Mouse (Mus musculus) heart, postnatal 4 days (tissue): ENCODE data around the gene Zkscan6. TPM values are rescaled to one million over a fixed set of nuclear protein-coding genes. Genes with fewer than 3 reads are reported as not detected.
A peak's percentile ranks its signal among the peaks of the same experiment; 100 is the strongest.

ENCODE experiments used
- DNase-seq: peaks from one replicate; pipeline ENCODE4 v3.0.0; 2021
- total RNA-seq, 2 experiments: library from RNA; stranded (reverse); gene quantifications; 2 replicates each; pipeline ENCODE4 v1.2.3; 2021

The Zkscan6 gene
- 1 to 10 TPM; 7.0 to 7.3 TPM for total RNA-seq

GRCm38 (mm10) chr11:65806909-65807504 lies at the start of gene Zkscan6:
TSS of gene Zkscan6 (plus strand) at chr11:65807175.
- DNase-seq: peak; percentile 86

GRCm38 (mm10) chr11:65759350-65759749 lies 47.6 kb upstream of the Zkscan6 start:
- no peak for DNase-seq

DNA sequence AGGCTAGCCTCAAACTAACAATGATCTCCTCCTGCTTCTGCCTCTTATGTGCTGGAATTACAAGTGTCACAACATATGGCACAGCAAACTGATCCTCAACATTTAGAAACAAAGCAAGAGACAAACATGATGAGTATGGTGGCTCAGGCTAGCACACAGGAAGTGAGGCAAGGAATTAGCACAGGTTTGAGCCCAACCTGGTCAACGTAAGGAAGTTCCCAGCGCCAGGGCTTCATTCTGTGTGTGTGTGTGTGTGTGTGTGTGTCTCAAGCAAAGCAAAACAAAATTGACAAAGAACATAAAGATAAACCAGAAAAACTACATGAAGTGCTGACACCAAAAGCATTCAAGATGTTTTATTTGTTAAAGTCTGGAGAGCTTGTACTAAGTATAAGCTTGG lies 46.1 kb upstream of the Zkscan6 start:
- DNase-seq: no peak

DNA sequence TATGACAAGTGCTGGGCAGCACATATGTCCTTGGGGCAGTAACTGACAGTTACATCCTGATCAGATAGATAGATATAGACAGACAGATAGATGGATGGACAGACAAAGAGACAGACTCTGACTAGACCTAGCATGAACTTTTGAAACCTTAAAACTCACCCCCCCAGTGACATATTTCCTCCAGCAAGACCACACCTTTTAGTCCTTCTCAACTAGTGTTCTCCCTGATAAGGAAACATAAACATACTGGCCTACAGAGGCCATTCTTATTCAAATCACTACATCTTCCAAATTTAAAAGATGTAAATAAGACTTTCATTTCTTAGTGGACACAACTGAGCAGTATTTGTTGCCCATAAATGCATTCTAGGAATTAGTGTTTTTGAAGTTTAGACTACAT lies 38.5 kb upstream of the Zkscan6 start:
- no peak for DNase-seq

GRCm38 (mm10) chr11:65769990-65770389 lies 37.0 kb upstream of the Zkscan6 start:
- DNase-seq: no peak

- no peak for DNase-seq
Measured at GRCm38 (mm10) chr11:65771546-65771945, 35.4 kb upstream of the Zkscan6 start.

GRCm38 (mm10) chr11:65773535-65773934 lies 33.4 kb upstream of the Zkscan6 start:
- no peak for DNase-seq

DNA sequence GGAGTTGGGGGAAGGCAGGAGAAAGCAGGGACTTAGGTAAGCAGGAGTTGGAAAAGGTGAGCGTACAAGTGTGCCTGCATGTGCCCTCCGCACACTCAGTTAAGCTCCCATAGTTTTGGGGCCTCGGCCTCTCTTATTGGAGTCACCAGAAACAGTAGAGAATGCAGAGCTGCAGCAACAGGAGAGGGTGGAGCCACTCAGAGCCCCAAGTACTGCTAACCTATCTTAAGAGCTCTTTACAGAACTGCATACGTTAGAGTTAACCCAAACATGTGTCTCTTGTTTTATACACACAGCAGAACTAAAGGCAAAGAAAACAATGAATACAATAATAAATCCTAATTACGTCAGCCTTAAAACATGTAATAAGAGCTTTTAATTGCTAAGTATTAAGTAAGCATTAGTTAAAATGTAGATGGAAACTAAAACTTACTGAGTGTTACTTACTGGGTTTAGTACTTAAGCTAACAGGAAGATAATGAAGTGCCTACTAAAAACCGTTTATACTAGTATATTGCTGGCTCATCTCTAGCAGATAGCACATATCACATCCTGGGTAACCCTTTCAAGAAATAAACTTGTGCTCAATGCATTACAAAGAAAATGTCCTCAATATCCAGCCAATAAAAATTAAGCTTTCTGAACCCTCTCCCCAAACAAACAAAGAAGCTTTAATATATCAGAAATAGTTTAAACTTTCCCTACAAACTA lies 32.9 kb upstream of the Zkscan6 start:
- DNase-seq: no peak

GRCm38 (mm10) chr11:65776906-65777611 lies 29.9 kb upstream of the Zkscan6 start:
- DNase-seq: no peak

- no peak for DNase-seq
Measured at GRCm38 (mm10) chr11:65777810-65778209, 29.2 kb upstream of the Zkscan6 start.

GRCm38 (mm10) chr11:65779066-65779465 lies 27.9 kb upstream of the Zkscan6 start:
- DNase-seq: no peak

- DNase-seq: no peak
Measured at GRCm38 (mm10) chr11:65779578-65779977, 27.4 kb upstream of the Zkscan6 start.

DNA sequence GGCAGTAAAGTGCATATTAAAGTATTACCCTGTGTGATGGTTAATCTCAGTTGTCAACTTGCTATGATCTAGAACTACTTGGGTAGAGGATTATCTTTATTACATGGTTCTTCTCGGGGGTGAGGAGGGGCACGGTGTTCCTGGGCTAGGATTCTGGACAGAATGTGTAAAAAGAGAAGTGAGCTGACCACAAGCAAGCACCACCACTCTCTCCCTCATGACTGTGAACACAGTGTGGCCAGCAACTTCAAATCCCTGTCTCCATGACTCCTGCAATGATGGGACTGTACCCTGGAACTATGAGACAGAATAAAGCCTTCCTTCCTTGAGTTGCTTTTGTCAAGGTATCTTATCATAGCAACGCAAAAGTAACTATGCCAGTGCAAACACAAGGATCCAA lies 25.4 kb upstream of the Zkscan6 start:
- DNase-seq: no peak

GRCm38 (mm10) chr11:65786160-65786559 lies 20.8 kb upstream of the Zkscan6 start:
- no peak for DNase-seq

- DNase-seq: no peak
Measured at GRCm38 (mm10) chr11:65787421-65788151, 19.4 kb upstream of the Zkscan6 start.

GRCm38 (mm10) chr11:65788154-65788553 lies 18.8 kb upstream of the Zkscan6 start, which contains the start of gene Map2k4:
TSS of gene Map2k4 (minus strand) at chr11:65788297.
- DNase-seq: peak; percentile 95

GRCm38 (mm10) chr11:65794428-65795219 lies 12.4 kb upstream of the Zkscan6 start:
- DNase-seq: no peak

- no peak for DNase-seq
Measured at GRCm38 (mm10) chr11:65795896-65796295, 11.1 kb upstream of the Zkscan6 start.

DNA sequence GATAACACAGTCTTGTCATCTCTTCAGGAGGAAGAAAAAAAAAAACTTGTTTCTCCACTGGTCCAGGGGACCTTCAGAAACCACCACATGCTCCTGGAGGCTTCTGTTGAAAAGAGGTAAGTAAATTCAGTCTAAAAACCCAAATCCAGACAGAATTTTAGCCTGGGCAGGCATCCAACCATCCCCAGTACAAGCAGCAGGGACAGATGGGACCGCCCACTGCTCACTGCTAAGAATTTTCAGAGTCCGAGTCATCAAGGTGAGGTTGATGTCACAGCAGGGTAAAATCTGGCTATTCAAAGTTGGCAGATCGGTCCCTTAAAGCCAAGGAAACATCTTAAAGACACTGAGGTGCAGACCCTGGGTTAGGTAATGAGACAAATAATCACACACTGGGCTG lies 5.1 kb upstream of the Zkscan6 start:
- no peak for DNase-seq

DNA sequence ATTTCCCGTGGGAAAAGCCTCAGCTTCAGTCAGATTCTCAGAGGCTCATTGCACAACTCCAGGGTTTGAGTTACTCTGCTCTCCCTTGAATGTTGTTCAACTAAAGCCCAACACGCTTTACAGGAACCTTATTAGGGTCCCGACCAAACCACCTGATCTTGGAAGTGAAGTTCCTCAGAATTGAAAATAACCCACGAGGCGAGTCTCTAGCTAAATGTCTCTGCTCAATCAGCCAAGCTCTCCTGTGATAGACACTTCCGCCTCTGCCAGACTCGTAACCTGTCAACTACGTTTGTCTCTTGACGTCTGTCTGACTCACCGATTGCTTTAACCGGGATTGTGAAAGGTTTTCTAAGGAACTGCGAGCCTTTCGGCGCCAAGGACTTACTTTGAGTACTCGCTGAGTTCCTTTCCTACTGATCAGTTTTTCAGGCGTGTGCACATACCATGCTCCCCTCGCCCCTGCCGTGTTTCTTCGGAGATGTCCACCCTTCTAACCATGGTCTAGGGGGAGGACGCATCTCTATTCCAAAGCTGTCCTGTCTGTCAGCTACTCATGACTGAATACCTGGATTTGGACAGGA lies 562 bp upstream of the Zkscan6 start:
- peak; percentile 20 for DNase-seq

DNA sequence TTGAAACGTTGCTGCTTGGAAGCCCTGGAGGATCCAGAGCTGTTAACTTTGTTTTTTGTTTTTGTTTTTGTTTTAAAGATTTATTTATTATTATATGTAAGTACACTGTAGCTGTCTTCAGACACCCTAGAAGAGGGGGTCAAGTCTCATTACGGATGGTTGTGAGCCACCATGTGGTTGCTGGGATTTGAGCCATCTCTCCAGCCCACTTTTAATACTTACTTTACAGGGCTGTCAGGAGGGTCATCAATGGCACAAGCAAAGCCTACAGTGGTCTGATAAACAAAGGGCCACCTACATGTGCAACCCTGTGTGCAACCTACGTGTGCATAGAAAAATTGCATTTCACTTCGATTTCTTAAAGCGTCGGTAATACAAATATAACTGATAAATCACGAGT lies 626 bp downstream of the Zkscan6 start:
- DNase-seq: no peak

DNA sequence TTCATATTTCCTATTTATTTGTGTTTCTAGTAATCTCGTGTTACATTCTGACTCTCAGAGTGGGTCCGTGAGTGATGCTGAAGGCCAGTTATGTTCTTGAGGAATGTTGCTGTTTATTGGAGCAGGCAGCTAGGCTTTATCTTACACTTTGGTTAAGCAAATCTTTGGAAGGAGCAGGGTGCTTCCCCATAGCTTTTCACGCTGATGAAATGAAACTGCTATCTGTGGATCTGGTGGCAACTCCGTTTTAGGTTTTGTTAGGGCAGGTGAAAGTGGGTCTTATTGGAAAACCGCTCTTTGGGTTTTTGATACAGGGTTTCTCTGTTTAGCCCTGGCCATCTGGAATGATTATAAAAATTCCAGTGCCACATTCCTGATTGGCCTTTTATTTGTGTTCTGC lies 5.1 kb downstream of the Zkscan6 start:
- no peak for DNase-seq
